19 mouse cellular contexts compared by ENCODE assay signal in the genomic region with DNA sequence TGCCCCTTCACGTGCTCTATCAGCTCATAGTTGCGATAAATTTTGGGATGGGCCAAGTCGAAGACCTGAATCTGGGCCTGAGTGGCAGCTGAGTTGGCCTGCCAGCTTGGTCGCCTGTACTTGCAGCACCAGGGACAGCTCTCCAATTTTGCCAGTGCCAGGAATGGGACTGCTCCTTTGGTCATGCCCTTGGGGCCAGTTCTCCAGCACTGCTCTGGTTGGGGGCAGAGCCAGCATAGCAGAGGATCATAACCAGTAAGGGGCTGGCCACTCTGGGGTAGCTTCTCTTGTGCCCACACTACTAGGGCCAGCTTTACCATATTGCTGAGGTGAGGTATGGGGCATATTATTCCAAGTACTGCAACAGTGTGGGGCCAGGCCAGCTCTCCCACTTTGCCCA.
A peak's percentile ranks its signal among the peaks of the same experiment; 100 is the strongest.
DNase-seq lines count a peak whose midpoint lies in the region; ATAC-seq lines count a peak whose summit lies in the region.
"Had no signal": no experiment of that assay in that cellular context is flagged by ENCODE, and none has a peak within 500 bp of the region (broad histone marks: within the 10 kb centered on the region; RNA-seq: fewer than 3 reads in every experiment).

No protein-coding gene starts in this region.

- H3K9ac ChIP-seq in midbrain, embryonic 11.5 days (ENCODE audit: low read length), result no peak overlapping the region
- no peak overlapping the region for H3K9ac ChIP-seq in midbrain, embryonic 14.5 days (replicated peaks; ENCODE audit: low read length)
- H3K9ac ChIP-seq in limb, embryonic 13.5 days, result no peak overlapping the region
- no peak overlapping the region for H3K9ac ChIP-seq in forebrain, embryonic 13.5 days
- H3K9ac ChIP-seq: forebrain, embryonic 15.5 days; liver, embryonic 13.5 days had no signal

- DNase-seq in heart, postnatal 4 days, result peak; percentile 6
- DNase-seq in heart, postnatal 25 days (ENCODE audit: low spot score), result no peak
- DNase-seq in midbrain, embryonic 11.5 days (ENCODE audit: low spot score, missing footprints), result no peak
- no peak for DNase-seq in midbrain, embryonic 14.5 days
- DNase-seq in embryo, embryonic 10.5 days (ENCODE audit: low spot score), result peak; percentile 2
- DNase-seq: cerebellum, postnatal 10 days; gastrocnemius, adult 2 months; heart, adult 11 months; liver, embryonic 13.5 days; lung, postnatal 10 days; right cerebral cortex, adult 18-20 months; thymus, postnatal 36 days had no signal

- H3K4me3 ChIP-seq in midbrain, embryonic 11.5 days (ENCODE audit: low read depth, low read length), result no peak overlapping the region
- no peak overlapping the region for H3K4me3 ChIP-seq in midbrain, embryonic 14.5 days (replicated peaks; ENCODE audit: low read depth, low read length)
- no peak overlapping the region for H3K4me3 ChIP-seq in limb, embryonic 13.5 days
- H3K4me3 ChIP-seq in forebrain, embryonic 13.5 days, result no peak overlapping the region
- H3K4me3 ChIP-seq: forebrain, embryonic 15.5 days; gastrocnemius, adult 2 months; liver, embryonic 13.5 days; megakaryocyte, embryonic 14.5 days had no signal

- H3K9me3 ChIP-seq in midbrain, embryonic 11.5 days (ENCODE audit: control insufficient read depth, low read length), result no peaks in the 10 kb centered on the region
- H3K9me3 ChIP-seq in midbrain, embryonic 14.5 days (ENCODE audit: control insufficient read depth, low read length), result no peaks in the 10 kb centered on the region
- no peaks in the 10 kb centered on the region for H3K9me3 ChIP-seq in limb, embryonic 13.5 days
- no peaks in the 10 kb centered on the region for H3K9me3 ChIP-seq in forebrain, embryonic 13.5 days (replicated peaks)
- H3K9me3 ChIP-seq: forebrain, embryonic 15.5 days; liver, embryonic 13.5 days had no signal

- no peak overlapping the region for H3K27ac ChIP-seq in midbrain, embryonic 11.5 days (ENCODE audit: low read depth, low read length)
- no peak overlapping the region for H3K27ac ChIP-seq in midbrain, embryonic 14.5 days (replicated peaks; ENCODE audit: low read depth, low read length)
- no peak overlapping the region for H3K27ac ChIP-seq in limb, embryonic 13.5 days
- no peak overlapping the region for H3K27ac ChIP-seq in forebrain, embryonic 13.5 days
- H3K27ac ChIP-seq: forebrain, embryonic 15.5 days; gastrocnemius, adult 2 months; kidney, postnatal 0 days; liver, embryonic 13.5 days had no signal

- 77% methylated on average over 4 of the region's 4 CpGs for WGBS in midbrain, embryonic 11.5 days
- 77% methylated on average over 4 of the region's 4 CpGs for WGBS in midbrain, embryonic 14.5 days
- 66% methylated on average over 4 of the region's 4 CpGs for WGBS in limb, embryonic 13.5 days
- 66% methylated on average over 4 of the region's 4 CpGs for WGBS in forebrain, embryonic 13.5 days

- 0 out of 2 replicates have a peak, but pooled peaks have one; percentile 14 for ATAC-seq in midbrain, embryonic 11.5 days (ENCODE audit: low FRiP score)
- no peak for ATAC-seq in midbrain, embryonic 14.5 days (ENCODE audit: low FRiP score, low TSS enrichment)
- peak; percentile 44; the same call in 1 of the 2 replicates for ATAC-seq in limb, embryonic 13.5 days (ENCODE audit: low FRiP score, low read depth)
- no peak for ATAC-seq in forebrain, embryonic 13.5 days
- no peak for ATAC-seq in inflammation-experienced regulatory T-cells, adult 6 months
- ATAC-seq: activated CD4-positive, CD25-positive, alpha-beta regulatory T cell, adult 4 months; forebrain, embryonic 15.5 days had no signal

- intact Hi-C loops in heart, postnatal 25 days (cut with DNase I), result no loop called here

- H3K27me3 ChIP-seq in midbrain, embryonic 11.5 days (ENCODE audit: control insufficient read depth, insufficient read depth, low read length), result no peaks in the 10 kb centered on the region
- no peaks in the 10 kb centered on the region for H3K27me3 ChIP-seq in midbrain, embryonic 14.5 days (ENCODE audit: control insufficient read depth, insufficient read depth, low read length)
- H3K27me3 ChIP-seq in limb, embryonic 13.5 days, result no peaks in the 10 kb centered on the region
- H3K27me3 ChIP-seq in forebrain, embryonic 13.5 days, result no peaks in the 10 kb centered on the region
- H3K27me3 ChIP-seq: forebrain, embryonic 15.5 days; liver, embryonic 13.5 days; megakaryocyte, embryonic 14.5 days had no signal

- no peaks in the 10 kb centered on the region for H3K4me1 ChIP-seq in midbrain, embryonic 11.5 days (ENCODE audit: control insufficient read depth, insufficient read depth, low read length)
- no peaks in the 10 kb centered on the region for H3K4me1 ChIP-seq in midbrain, embryonic 14.5 days (ENCODE audit: control insufficient read depth, insufficient read depth, low read length)
- no peaks in the 10 kb centered on the region for H3K4me1 ChIP-seq in limb, embryonic 13.5 days
- H3K4me1 ChIP-seq in forebrain, embryonic 13.5 days, result no peaks in the 10 kb centered on the region
- H3K4me1 ChIP-seq: forebrain, embryonic 15.5 days; liver, embryonic 13.5 days; megakaryocyte, embryonic 14.5 days had no signal

- H3K4me2 ChIP-seq in midbrain, embryonic 11.5 days, result no peak overlapping the region
- no peak overlapping the region for H3K4me2 ChIP-seq in midbrain, embryonic 14.5 days (ENCODE audit: low read length)
- no peak overlapping the region for H3K4me2 ChIP-seq in limb, embryonic 13.5 days (replicated peaks)
- no peak overlapping the region for H3K4me2 ChIP-seq in forebrain, embryonic 13.5 days
- H3K4me2 ChIP-seq: forebrain, embryonic 15.5 days; liver, embryonic 13.5 days had no signal

- H3K36me3 ChIP-seq in midbrain, embryonic 11.5 days (ENCODE audit: control insufficient read depth, insufficient read depth, low read length), result no peaks in the 10 kb centered on the region
- H3K36me3 ChIP-seq in midbrain, embryonic 14.5 days (ENCODE audit: control insufficient read depth, insufficient read depth, low read length), result no peaks in the 10 kb centered on the region
- H3K36me3 ChIP-seq in limb, embryonic 13.5 days, result no peaks in the 10 kb centered on the region
- H3K36me3 ChIP-seq in forebrain, embryonic 13.5 days (ENCODE audit: poor library complexity, severe bottlenecking), result no peaks in the 10 kb centered on the region
- H3K36me3 ChIP-seq: forebrain, embryonic 15.5 days; liver, embryonic 13.5 days had no signal

Comparison
In these comparisons a context has a peak if more than half of its experiments do, and no peak if none do; other contexts are left out.
1. DNase-seq: peak in heart, postnatal 4 days (single experiment) and embryo, embryonic 10.5 days (single experiment); none in heart, postnatal 25 days (single experiment), midbrain, embryonic 11.5 days (single experiment) and midbrain, embryonic 14.5 days (single experiment).
2. ATAC-seq: peak in midbrain, embryonic 11.5 days (single experiment) and limb, embryonic 13.5 days (single experiment); none in midbrain, embryonic 14.5 days (single experiment), forebrain, embryonic 13.5 days (single experiment) and inflammation-experienced regulatory T-cells, adult 6 months (single experiment).